Mouse (Mus musculus) heart, adult 8-10 months (tissue): ENCODE measurements at regions not wholly inside any gene's neighbourhood (a gene's known extent, or its start where the extent isn't known, plus 50 kb on each side); places are given as distances from the start of the nearest gene placed in this dataset.
A peak's percentile ranks its signal among the peaks of the same experiment; 100 is the strongest.
"Not testable (repeated sequence)": the region's sequence is repeated elsewhere in the genome, so short reads cannot be mapped to it uniquely, and the experiment has no call there.

ENCODE experiments used
- DNase-seq: peaks from one replicate; pipeline ENCODE4 v3.0.0; 2022; ENCODE audit warnings: low spot score

- DNase-seq: no peak
These were observed 216.9 kb upstream of the Klf3 start for GRCm38 (mm10) chr5:64586316-64586715.

DNA sequence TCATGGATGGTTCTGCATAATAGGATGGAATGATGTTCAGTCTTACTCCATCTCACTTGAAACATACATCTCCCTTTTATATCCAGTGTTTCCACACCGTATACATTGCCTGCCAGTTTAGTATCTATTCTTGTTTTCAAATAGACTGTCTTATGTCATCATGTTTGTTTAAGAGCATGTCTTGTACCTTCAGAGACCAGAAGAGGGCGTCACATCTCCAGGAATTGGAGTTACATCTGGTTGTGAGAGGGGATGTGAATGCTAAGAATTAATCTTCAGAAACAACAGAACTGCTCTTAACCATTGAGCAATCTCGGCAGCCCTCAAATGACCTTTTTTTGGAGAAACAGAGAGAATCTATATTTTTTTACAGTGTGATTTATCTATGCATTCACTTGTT, 216.3 kb upstream of the Klf3 start:
- no peak for DNase-seq

- no peak for DNase-seq
These were observed 215.1 kb upstream of the Klf3 start for GRCm38 (mm10) chr5:64587895-64588738.

- DNase-seq: not testable (repeated sequence)
These were observed 214.4 kb upstream of the Klf3 start for GRCm38 (mm10) chr5:64588768-64589167.

DNA sequence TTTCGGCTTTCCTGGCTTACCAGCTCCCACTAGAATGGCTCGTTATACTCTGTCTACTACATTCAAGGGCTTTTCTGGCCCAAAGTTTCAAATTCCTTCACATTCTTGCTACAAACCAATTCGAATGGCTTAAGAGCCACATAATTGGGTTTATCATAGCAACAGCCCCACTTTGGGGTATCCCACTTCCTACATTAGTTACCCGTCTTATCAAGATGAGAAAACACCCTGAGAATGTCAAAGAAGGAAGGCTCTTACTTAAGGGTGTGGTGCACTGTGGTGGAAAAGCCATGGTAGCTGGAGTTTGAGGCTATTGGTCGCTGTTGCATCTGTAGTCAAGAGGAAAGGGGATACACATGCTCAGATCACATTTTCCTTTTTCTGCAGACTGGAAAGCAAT, 213.2 kb upstream of the Klf3 start:
- no peak for DNase-seq

GRCm38 (mm10) chr5:64590747-64591146, 212.4 kb upstream of the Klf3 start:
- no peak for DNase-seq

DNA sequence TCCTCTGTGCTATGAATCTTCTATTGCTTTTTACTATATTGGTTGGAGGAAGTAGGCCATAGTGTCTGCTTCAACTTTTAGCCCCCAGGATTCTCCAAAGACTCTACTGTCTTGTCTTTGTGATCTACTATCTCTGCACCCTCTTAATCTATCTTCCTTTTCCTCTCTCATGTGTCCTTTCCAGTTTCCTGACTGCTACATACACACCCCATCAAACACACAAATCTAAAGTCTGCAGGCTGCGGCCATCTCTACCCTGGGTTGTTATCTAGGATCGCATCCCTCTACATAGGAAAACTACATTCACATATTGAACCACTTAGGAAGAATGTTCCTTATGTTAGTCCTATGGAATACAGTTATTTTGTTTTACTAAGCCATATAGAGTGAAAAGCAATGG, 211.4 kb upstream of the Klf3 start:
- DNase-seq: no peak

- no peak for DNase-seq
These were observed 208.0 kb upstream of the Klf3 start for GRCm38 (mm10) chr5:64595220-64595619.

DNA sequence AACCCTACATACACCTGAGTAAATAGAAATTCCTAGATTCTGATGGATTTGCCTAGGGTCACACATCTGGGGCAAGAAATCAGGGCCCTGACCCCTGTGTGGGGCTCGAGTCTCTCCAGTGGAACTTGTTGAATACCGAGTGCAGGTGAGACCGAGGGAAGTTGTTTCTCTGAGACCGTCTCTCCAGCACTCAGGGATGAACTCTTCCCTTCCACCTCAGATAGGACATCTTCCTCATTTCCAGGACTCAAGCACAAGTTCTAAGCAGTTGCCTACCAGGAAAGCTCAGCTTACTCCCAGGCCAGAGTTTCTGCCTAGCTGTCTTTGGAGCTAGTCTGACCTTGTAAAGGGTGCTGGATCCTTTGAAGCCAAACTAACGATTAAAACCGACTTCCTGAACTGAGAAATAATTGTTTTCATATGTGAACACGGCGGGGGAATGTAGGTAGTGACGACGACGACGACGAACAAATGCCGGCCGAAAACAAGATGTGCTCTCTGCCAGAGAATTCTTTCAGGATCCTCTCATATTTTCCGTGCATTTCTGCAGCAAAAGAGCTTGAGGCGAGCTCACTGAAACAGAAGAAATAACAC, 207.3 kb upstream of the Klf3 start:
- DNase-seq: peak; percentile 14

- no peak for DNase-seq
These were observed 206.2 kb upstream of the Klf3 start for GRCm38 (mm10) chr5:64597021-64597420.

DNA sequence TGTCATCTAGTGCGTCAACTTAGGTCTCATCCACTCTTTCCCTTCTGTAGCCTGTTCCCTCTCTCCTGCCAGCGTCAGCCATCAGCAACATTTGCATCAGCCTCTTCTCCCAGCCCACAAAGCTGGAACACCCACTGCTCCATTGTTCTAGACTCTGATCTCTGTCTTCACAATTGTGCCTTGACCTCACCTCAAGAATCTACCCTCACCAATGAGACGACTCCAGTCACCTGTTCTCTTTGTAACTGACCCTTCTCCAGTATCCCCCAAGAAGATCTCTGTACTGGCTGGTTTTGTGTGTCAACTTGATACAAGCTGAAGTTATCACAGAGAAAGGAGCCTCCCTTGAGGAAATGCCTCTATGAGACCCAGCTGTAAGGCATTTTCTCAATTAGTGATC, 205.7 kb upstream of the Klf3 start:
- no peak for DNase-seq

DNA sequence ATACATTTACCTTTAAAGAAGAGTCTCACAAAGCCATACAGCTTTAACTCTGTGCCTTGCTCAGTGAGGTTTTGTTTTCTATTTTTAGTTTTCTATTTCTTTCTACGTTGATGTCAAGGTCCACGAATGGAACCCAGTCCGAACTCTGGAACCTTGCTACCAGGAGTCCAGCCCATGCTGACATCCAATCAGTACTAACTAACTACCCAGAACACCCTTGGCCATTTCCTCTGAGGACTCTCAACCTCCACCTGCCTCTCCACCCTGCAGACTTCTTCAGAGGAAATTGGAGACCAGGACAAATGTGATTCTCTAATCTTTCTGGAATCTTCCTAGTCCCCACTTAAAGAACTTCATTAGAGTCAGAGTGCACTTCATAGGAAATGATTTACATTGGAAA, 204.6 kb upstream of the Klf3 start:
- peak; percentile 12 for DNase-seq

GRCm38 (mm10) chr5:64599015-64599414, 204.2 kb upstream of the Klf3 start:
- DNase-seq: peak; percentile 43

- DNase-seq: peak; percentile 48
These were observed 203.3 kb upstream of the Klf3 start for GRCm38 (mm10) chr5:64599865-64600288.

GRCm38 (mm10) chr5:64600392-64600791, 202.8 kb upstream of the Klf3 start:
- no peak for DNase-seq

GRCm38 (mm10) chr5:64600811-64601210, 202.4 kb upstream of the Klf3 start:
- DNase-seq: no peak

DNA sequence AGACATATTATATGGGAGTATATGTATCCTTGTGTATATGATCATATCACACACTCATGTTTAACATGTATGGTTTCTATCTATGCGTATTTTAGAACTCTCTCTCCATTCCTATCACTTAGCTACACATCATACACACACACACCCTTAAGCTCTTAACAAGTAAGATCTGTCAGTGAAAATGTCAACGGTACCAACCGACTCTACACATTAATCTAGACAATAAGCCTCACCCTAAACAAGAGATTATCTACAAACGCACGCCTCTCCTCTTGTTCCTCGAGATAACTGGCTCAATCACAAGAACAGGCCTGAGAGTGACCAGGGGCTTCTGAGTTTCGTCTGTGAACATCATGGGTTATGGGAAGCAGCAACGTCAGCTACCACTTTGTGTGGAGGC, 201.9 kb upstream of the Klf3 start:
- DNase-seq: no peak

DNA sequence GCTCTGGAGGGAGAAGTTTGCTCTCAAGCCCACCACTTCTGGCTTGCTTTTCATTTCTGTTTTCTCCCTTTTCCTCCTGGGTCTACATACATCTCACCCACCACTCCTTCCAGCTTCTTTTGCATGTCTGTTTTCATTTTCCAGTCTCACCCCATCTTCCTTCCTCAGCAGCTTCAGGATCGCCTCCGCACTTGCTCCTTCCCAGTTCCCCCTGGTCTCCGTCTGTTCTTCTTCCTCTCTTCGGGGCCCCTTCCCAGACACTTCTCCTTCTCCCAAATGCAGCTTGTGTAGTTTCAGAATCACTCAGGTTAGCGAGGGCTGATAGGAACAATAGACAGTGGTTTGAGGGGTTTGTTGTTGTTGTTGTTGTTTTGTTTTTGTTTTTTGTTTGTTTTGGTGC, 201.4 kb upstream of the Klf3 start:
- no peak for DNase-seq

DNA sequence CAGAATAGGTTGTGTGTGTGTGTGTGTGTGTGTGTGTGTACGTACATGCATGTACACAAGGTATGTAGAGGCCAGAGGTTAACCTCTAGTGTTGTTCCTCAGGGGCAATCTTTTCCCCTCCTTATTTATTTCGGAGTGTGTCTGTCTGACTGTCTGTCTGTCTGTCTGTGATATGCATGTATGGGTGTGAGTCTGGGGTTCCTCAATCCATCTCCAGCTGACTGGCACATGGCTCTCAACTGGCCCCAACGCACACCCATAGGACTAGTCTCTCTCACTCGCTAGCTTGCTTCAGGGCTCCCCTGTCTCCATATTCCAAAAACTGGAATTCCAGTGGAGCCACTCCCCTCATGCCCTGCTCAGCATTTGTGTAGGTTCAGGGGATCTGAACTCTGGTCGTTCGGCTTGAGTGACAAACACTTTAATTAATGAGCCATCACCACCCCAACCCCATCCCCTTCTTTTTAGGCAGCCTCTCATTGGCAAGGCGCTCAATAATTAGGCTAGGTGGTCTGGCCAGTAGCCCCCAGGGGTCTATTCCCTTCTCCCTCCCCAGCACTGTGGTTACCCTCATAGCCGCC, 200.7 kb upstream of the Klf3 start:
- DNase-seq: no peak

DNA sequence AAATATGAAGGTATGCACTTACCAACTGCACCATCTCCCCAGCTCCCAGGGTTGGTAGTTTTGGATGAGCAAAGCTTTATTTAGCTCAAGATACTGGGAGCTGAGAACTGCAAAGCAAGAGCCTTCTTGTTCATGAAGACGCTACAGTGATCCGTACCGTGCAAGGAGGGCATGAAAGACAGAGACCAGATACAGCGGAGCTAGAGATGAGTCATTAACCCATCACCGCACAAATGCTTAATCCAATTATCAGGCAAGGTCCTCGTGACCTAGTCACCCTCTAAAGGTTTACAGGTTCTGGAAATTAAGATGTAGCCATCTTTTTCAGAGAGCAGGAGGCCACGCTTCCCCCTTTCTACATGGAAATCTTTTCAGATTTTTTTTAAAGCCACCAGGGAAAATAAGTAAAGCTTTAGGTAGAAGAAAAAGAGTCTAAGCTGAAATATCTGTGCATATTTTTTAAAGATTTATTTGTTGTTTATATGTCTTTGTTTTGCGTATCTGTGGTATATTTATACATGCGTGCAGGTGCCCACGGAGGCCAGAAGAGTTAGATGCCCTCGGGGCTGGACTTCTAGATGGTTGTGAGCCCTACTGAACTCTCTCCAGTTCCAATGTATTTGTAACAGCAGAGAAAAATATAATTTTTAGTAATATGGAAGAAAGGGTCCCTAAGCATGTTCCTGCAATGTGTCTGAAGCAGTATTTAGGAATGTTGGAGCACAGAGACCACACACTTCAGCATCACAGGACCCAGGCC, 200.0 kb upstream of the Klf3 start:
- no peak for DNase-seq

DNA sequence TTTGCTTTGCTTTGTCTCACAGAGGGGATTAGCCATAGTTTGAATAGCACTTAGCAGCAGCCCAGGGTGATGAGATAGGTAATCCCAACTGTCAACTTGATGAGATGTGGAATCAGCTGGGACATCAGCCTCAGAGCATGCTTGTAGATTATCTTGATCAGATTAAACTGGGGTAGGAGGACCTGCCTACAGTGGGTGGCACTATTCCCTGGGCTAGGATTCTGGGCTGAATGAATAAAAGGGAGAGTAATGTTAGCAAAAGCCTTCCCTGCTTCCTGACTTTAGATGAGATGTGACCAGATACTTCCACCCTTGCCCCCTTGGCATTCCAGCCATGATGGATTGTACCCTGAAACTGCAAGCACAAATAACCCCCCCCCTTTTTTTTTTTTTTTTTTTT, 198.0 kb upstream of the Klf3 start:
- no peak for DNase-seq

DNA sequence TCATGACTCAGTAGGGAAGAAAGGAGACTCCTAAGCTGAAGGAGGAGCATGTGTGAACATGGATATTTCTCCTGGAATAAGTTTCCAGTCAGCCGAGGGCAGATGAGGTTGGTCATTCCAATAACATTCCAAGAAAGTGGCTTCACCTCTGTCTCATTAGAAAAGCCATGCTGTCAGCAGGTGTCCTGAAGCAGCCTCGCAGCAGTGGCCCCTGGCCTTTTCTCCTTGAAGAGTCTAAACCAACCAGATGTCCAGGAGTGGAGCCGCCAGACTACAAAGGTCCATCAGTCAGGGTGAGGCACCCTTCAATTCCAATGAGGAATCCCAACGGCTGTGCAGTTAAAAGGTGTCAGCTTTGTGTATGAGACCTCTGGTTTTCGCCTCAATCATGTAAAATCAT, 197.2 kb upstream of the Klf3 start:
- DNase-seq: no peak
